Mouse (Mus musculus): ENCODE measurements around the gene Jam3. TPM values are rescaled to one million over a fixed set of nuclear protein-coding genes. Genes with fewer than 3 reads are reported as not detected.

Gene Jam3
- polyA plus RNA-seq, 1 experiment from 2014 or later = 5.7 TPM

DNA sequence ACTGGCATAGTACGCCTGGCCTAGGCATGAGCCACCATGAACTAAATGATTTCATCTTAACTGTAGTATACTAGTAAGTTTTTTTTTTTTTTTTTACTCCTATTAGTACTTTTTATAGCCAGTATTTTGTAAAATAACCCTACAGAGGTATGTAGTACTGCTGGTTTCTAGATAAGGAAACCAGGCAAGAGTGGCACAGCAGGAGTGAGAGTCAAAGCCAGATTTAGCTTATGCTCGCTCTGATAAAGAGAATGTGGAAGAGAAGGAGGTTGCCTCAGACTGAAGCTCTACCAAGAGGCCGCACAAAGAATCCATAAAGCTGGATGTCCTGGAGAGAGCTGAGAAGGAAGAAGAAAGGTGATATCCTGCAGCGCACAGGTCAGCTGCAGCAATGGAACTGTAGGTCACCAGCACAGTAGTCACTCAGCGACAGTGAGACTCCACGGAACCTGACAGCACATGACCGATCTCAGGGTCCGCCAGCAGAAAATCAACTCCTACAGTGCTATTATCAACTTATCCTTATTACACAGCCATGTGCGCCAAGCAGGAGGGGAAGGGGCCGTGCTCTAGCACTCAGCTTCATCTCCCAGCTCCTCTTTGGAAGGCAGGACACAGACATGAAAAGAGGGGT is 14.7 kb downstream of the Jam3 start:
- WGBS (ENCODE audit: insufficient replicate concordance) = 75% methylated on average over 10 of the region's 10 CpGs
- no peaks in the 10 kb centered on the region for H3K36me3 ChIP-seq

DNA sequence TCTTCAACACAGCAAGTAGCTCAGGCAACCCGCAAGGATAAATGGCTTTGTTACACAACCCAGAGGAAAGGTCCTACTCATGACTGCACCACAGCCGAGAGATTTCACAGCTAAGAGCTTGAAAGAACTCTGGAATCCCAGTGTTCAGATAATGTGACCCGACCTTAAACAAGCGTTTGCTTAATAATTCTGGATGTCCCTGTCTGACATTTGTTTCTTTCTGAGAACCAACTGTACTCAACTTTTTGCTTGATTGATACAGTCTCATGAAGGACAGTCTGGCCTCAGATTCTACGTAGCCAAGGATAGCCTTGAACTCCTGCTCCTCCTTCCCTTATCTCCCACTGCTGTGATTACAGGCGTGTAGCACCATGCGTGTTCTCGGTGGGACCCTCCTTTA is 18.6 kb downstream of the Jam3 start:
- Histone ChIP-seq H3K4me3 (replicated peaks) (no peak overlapping the region), H3K4me1 (replicated peaks) (no peaks in the 10 kb centered on the region), H3K9me3 (replicated peaks) (no peaks in the 10 kb centered on the region), H3K4me2 (no peak overlapping the region), H3K9ac (no peak overlapping the region), H3K27me3 (no peaks in the 10 kb centered on the region), H3K27ac (no peak overlapping the region), H3K36me3 (no peaks in the 10 kb centered on the region)
- WGBS (ENCODE audit: insufficient replicate concordance) = 66% methylated on average over 8 of the region's 8 CpGs
- DNase-seq = no peak
- ATAC-seq (ENCODE audit: low read depth) = no peak

More for the DNA sequence above, 14.7 kb downstream of the Jam3 start:
- DNase-seq = no peak
- no peak overlapping the region for H3K27ac ChIP-seq
- no peak overlapping the region for H3K4me2 ChIP-seq
- no peak for ATAC-seq (ENCODE audit: low read depth)
- H3K9ac ChIP-seq = no peak overlapping the region
- no peaks in the 10 kb centered on the region for H3K27me3 ChIP-seq
- H3K9me3 ChIP-seq (replicated peaks) = no peaks in the 10 kb centered on the region
- no peak overlapping the region for H3K4me3 ChIP-seq (replicated peaks)
- H3K4me1 ChIP-seq (replicated peaks) = no peaks in the 10 kb centered on the region

DNA sequence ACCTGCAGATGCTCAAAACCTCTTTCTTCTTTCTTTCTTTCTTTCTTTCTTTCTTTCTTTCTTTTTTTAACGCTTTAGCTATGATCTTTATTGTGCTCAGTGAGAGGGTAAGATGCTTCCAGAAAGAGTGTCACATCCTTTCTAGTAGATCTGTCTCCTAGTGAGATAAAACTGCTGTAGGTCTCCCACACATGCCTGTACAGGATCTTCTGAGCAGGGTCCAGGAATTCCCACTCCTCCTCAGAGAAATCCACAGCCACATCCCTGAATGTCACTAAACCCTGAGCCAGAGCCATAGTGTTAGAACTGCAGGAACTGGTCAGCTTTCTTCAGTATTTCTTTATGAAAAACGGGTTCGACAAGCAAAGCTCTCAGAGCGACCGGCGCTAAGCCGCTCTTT is 19.8 kb downstream of the Jam3 start:
- Histone ChIP-seq H3K4me1 (replicated peaks) (no peaks in the 10 kb centered on the region), H3K4me2 (no peak overlapping the region), H3K4me3 (replicated peaks) (no peak overlapping the region), H3K9me3 (replicated peaks) (no peaks in the 10 kb centered on the region), H3K27me3 (no peaks in the 10 kb centered on the region), H3K36me3 (no peaks in the 10 kb centered on the region), H3K9ac (no peak overlapping the region), H3K27ac (no peak overlapping the region)
- DNase-seq = no peak
- no peak for ATAC-seq (ENCODE audit: low read depth)
- 79% methylated on average over 7 of the region's 7 CpGs for WGBS (ENCODE audit: insufficient replicate concordance)

DNA sequence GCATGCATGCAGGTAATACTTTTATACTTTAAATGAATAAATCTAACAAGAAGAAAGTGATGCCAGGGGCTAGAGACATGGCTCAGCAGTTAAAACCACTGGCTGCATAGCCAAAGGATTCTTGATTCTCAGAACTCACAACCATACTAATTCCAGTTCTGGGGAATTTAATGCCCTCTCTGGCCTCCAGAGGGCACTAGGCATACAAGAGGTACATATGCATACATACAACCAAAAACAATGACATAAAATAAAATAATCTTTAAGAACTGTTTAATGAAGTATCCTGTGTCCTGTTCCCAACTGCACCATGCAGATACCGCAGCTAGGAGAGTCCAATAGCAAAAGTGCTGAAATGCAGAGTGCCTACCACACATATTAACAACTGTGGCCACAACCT is 20.8 kb downstream of the Jam3 start:
- Histone ChIP-seq H3K27me3 (no peaks in the 10 kb centered on the region), H3K4me3 (replicated peaks) (no peak overlapping the region), H3K9ac (no peak overlapping the region), H3K9me3 (replicated peaks) (no peaks in the 10 kb centered on the region), H3K4me2 (no peak overlapping the region), H3K4me1 (replicated peaks) (no peaks in the 10 kb centered on the region), H3K36me3 (no peaks in the 10 kb centered on the region), H3K27ac (no peak overlapping the region)
- DNase-seq (no peak), ATAC-seq (ENCODE audit: low read depth) (no peak)
- WGBS (ENCODE audit: insufficient replicate concordance) = 45% methylated on average over 1 of the region's 1 CpGs

DNA sequence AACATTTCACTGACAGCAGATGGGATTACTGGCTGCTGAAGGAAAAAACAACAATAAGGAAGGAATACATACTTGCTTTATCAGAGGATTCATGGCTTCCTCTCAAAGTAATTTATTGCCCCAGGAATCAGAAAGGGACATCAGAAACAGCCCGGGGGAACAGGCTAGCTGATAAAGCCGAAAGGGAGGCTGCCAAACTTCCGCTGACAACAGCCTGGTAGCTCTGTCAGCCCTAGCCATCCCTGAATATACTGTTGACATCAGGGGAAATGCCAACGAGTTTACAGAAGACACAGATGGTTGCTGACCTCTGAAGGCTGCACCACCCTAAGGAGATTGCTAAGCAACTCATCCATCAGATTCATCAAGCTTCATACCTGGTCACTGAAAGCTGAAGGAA is 26.6 kb downstream of the Jam3 start:
- 22% methylated on average over 4 of the region's 4 CpGs for WGBS (ENCODE audit: insufficient replicate concordance)
- ATAC-seq (ENCODE audit: low read depth) = no peak
- no peak for DNase-seq
- no peak overlapping the region for H3K27ac ChIP-seq
- H3K9me3 ChIP-seq (replicated peaks) = no peaks in the 10 kb centered on the region
- H3K4me3 ChIP-seq (replicated peaks) = no peak overlapping the region
- H3K4me2 ChIP-seq = no peak overlapping the region
- no peaks in the 10 kb centered on the region for H3K27me3 ChIP-seq
- no peaks in the 10 kb centered on the region for H3K36me3 ChIP-seq
- H3K9ac ChIP-seq = no peak overlapping the region
- no peaks in the 10 kb centered on the region for H3K4me1 ChIP-seq (replicated peaks)

DNA sequence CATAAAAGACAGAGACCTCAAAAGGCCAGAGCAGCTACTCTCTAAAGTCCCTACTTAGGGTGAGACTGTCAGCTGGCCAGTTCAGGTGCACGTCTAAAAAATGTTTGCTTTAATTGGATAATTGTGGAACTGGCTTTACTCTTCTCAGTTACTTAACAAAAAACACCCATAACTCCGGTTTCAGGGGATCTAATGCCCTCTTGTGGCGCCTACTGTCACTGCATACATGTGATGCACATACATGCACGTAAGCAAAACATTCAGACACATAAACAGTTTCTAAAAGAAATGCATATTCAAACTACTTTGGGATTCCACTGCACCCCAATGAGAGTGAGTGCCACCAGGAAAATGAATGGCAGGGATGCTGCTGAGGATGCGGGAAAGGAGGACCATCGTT is 28.7 kb downstream of the Jam3 start:
- Histone ChIP-seq H3K4me2 (no peak overlapping the region), H3K9me3 (replicated peaks) (no peaks in the 10 kb centered on the region), H3K4me1 (replicated peaks) (no peaks in the 10 kb centered on the region), H3K27me3 (no peaks in the 10 kb centered on the region), H3K36me3 (no peaks in the 10 kb centered on the region), H3K27ac (no peak overlapping the region), H3K9ac (no peak overlapping the region), H3K4me3 (replicated peaks) (no peak overlapping the region)
- ATAC-seq (ENCODE audit: low read depth) (no peak), DNase-seq (no peak)
- 72% methylated on average over 6 of the region's 6 CpGs for WGBS (ENCODE audit: insufficient replicate concordance)

DNA sequence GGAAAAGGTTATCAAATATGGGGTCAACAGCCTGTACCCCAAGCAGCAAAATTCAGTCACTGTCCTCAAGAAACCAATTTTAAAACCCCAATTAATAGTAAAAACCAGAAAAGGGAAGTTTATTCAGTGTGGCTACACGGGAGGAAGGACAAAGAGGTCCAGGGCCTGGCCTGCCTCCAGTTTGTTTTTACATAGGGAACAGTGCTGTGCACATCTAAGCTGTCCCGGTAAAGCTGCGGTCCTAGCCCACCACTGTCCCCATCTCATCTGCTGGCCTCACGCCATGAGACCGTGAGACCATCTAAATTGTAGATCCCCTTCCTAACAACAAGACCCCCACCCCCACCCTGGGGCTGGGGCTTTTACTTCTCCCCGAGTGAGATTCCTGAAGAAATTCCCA is 29.8 kb downstream of the Jam3 start:
- no peak overlapping the region for H3K4me3 ChIP-seq (replicated peaks)
- no peaks in the 10 kb centered on the region for H3K36me3 ChIP-seq
- H3K9ac ChIP-seq = no peak overlapping the region
- H3K4me2 ChIP-seq = no peak overlapping the region
- no peaks in the 10 kb centered on the region for H3K9me3 ChIP-seq (replicated peaks)
- ATAC-seq (ENCODE audit: low read depth) (no peak), DNase-seq (no peak)
- H3K4me1 ChIP-seq (replicated peaks) = no peaks in the 10 kb centered on the region
- no peak overlapping the region for H3K27ac ChIP-seq
- 27% methylated on average over 6 of the region's 6 CpGs for WGBS (ENCODE audit: insufficient replicate concordance)
- H3K27me3 ChIP-seq = no peaks in the 10 kb centered on the region

DNA sequence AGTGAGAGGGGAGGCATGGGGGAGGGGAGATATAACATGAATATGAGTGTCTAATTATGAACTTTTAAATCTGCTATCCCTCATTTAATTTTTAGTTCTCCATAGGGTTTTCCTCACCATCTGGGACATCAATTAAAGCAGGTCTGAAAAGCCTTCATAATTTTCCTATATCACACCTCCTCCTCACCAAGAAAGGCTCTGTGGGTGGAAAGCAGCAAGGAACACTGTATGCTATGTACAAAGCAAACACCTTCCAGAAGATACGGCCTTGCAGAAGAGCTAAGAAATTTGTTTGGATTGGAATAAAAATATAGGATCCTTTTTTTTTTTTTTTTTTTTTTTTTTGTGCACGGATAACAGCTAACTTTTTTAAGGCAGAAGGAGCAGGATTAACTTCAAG is 31.3 kb downstream of the Jam3 start:
- Histone ChIP-seq H3K4me2 (no peak overlapping the region), H3K9me3 (replicated peaks) (no peaks in the 10 kb centered on the region), H3K36me3 (no peaks in the 10 kb centered on the region), H3K9ac (no peak overlapping the region), H3K4me1 (replicated peaks) (no peaks in the 10 kb centered on the region), H3K4me3 (replicated peaks) (no peak overlapping the region), H3K27ac (no peak overlapping the region), H3K27me3 (no peaks in the 10 kb centered on the region)
- DNase-seq (no peak), ATAC-seq (ENCODE audit: low read depth) (no peak)
- WGBS (ENCODE audit: insufficient replicate concordance) = 55% methylated on average over 2 of the region's 2 CpGs

DNA sequence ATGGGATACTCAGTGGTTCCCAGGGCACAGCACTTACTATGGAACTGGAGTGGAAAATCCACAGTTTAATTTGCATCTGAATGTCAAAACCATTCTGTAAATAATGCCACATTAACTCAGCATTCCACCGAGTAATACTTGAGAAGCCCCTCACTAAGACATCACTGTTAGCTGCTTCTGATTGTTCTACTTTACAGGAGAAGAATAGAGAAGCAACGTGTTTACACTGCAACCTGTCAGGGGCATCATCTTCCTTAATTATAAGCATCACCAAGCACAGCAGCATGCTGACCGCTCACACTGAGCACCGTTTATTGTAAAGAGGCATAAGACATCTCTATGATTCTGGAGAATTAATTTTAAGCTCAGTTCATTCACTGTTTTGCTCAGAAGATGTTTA is 32.3 kb downstream of the Jam3 start:
- H3K4me1 ChIP-seq (replicated peaks) = no peaks in the 10 kb centered on the region
- no peak overlapping the region for H3K4me2 ChIP-seq
- WGBS (ENCODE audit: insufficient replicate concordance) = 67% methylated on average over 4 of the region's 4 CpGs
- no peak for DNase-seq
- no peak overlapping the region for H3K4me3 ChIP-seq (replicated peaks)
- no peaks in the 10 kb centered on the region for H3K36me3 ChIP-seq
- H3K27ac ChIP-seq = no peak overlapping the region
- no peaks in the 10 kb centered on the region for H3K27me3 ChIP-seq
- H3K9me3 ChIP-seq (replicated peaks) = no peaks in the 10 kb centered on the region
- no peak for ATAC-seq (ENCODE audit: low read depth)
- H3K9ac ChIP-seq = no peak overlapping the region

DNA sequence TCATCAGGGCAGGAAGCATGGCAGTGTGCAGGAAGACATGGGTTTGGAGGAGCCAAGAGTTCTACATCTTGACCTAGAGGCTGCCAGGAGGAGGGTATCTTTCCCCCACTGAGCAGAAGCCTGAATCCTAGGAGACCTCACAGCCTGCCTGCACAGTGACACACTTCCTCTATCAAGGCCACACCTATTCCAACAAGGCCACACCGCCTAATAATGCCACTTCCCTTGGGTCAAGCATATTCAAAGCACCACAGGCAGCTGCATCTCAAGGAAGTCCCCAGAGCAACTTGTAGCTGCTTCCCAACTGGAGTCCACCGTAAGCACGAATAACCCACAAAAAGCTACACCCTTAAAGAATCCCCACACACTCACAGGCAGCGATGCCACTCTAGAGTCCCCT is 33.1 kb downstream of the Jam3 start:
- 78% methylated on average over 4 of the region's 4 CpGs for WGBS (ENCODE audit: insufficient replicate concordance)

DNA sequence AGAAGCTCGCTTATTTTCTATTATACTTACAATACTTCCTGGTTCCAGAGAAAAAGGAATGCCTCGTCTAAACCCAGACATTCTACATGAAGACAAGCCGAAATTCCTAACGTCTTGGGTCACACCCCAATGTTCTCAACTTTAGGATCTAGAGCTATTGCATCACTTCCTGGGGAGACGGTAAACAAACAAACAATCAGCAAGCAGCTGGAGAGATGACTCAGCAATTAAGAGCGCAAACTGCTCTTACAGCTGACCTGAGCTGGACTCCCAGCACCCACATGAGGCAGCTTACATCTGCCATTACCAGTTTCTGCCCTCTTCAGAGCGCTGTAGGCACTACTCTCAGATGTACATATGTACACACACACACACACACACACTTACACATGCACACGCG is 34.0 kb downstream of the Jam3 start:
- DNase-seq (no peak), ATAC-seq (ENCODE audit: low read depth) (no peak)
- no peak overlapping the region for H3K27ac ChIP-seq
- H3K4me2 ChIP-seq = no peak overlapping the region
- no peaks in the 10 kb centered on the region for H3K27me3 ChIP-seq
- no peaks in the 10 kb centered on the region for H3K9me3 ChIP-seq (replicated peaks)
- no peak overlapping the region for H3K9ac ChIP-seq
- no peaks in the 10 kb centered on the region for H3K4me1 ChIP-seq (replicated peaks)
- no peak overlapping the region for H3K4me3 ChIP-seq (replicated peaks)
- 69% methylated on average over 9 of the region's 9 CpGs for WGBS (ENCODE audit: insufficient replicate concordance)
- no peaks in the 10 kb centered on the region for H3K36me3 ChIP-seq

More for the DNA sequence above, 33.1 kb downstream of the Jam3 start:
- H3K27ac ChIP-seq = no peak overlapping the region
- H3K9me3 ChIP-seq (replicated peaks) = no peaks in the 10 kb centered on the region
- H3K27me3 ChIP-seq = no peaks in the 10 kb centered on the region
- H3K4me2 ChIP-seq = no peak overlapping the region
- H3K4me3 ChIP-seq (replicated peaks) = no peak overlapping the region
- H3K9ac ChIP-seq = no peak overlapping the region
- ATAC-seq (ENCODE audit: low read depth) = no peak
- no peaks in the 10 kb centered on the region for H3K4me1 ChIP-seq (replicated peaks)
- no peaks in the 10 kb centered on the region for H3K36me3 ChIP-seq
- no peak for DNase-seq

DNA sequence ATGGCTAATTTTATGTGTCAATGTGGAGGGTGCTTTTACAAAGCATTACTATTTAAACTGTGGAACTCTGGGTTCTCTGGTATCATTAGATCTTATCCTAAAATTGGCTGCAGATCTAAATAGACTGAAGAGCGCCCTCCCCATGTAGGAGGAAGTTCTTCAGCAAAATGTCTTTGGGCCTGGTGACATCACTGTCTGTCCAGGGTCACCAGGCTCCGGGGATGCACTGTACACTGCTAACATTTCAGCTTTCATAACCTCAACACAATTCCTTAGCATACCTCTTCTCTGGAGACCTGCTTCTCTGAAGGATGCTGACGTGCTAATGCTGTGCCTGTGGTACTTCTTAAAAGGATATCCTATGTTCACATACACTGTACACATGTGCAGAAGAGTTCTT is 43.5 kb downstream of the Jam3 start:
- Histone ChIP-seq H3K27ac (no peak overlapping the region), H3K9ac (no peak overlapping the region), H3K9me3 (replicated peaks) (no peaks in the 10 kb centered on the region), H3K4me3 (replicated peaks) (no peak overlapping the region), H3K36me3 (no peaks in the 10 kb centered on the region), H3K4me2 (no peak overlapping the region), H3K27me3 (no peaks in the 10 kb centered on the region), H3K4me1 (replicated peaks) (peaks cover 10% of the 10 kb centered on the region)
- DNase-seq (no peak), ATAC-seq (ENCODE audit: low read depth) (no peak)
- 64% methylated on average over 3 of the region's 3 CpGs for WGBS (ENCODE audit: insufficient replicate concordance)

Data from liver, embryonic 13.5 days (tissue).